Mouse (Mus musculus): ENCODE measurements around the gene Mdh1. TPM values are rescaled to one million over a fixed set of nuclear protein-coding genes. Genes with fewer than 3 reads are reported as not detected.
"Not testable (repeated sequence)": the region's sequence is repeated elsewhere in the genome, so short reads cannot be mapped to it uniquely, and the experiment has no call there.

Mdh1 gene
- polyA plus RNA-seq, 1 experiment from 2014 or later: 427 TPM

- WGBS: 54% methylated on average over 2 of the region's 2 CpGs
- H3K27ac ChIP-seq (replicated peaks; ENCODE audit: low read depth, low read length): no peak overlapping the region
- ATAC-seq (ENCODE audit: insufficient number of reproducible peaks, low FRiP score, low TSS enrichment, low read depth) (no peak), DNase-seq (ENCODE audit: low spot score) (no peak)
- no peaks in the 10 kb centered on the region for H3K27me3 ChIP-seq (ENCODE audit: control insufficient read depth, insufficient read depth, low read length)
- no peak overlapping the region for H3K4me3 ChIP-seq (ENCODE audit: low read depth, low read length)
- H3K4me1 ChIP-seq (ENCODE audit: control insufficient read depth, insufficient read depth, low read length): no peaks in the 10 kb centered on the region
- no peak overlapping the region for H3K9ac ChIP-seq (ENCODE audit: low read length)
- H3K4me2 ChIP-seq (ENCODE audit: low read depth, severe bottlenecking): no peak overlapping the region
- H3K36me3 ChIP-seq (ENCODE audit: control insufficient read depth, insufficient read depth, low read length): no peaks in the 10 kb centered on the region
- no peaks in the 10 kb centered on the region for H3K9me3 ChIP-seq (ENCODE audit: control insufficient read depth, low read length)
Observed at GRCm38 (mm10) chr11:21540072-21540471, 32.1 kb downstream of the Mdh1 start.

GRCm38 (mm10) chr11:21530856-21531255 lies 41.3 kb downstream of the Mdh1 start:
- 81% methylated on average over 2 of the region's 2 CpGs for WGBS
- not testable (repeated sequence) for H3K27me3 ChIP-seq (ENCODE audit: control insufficient read depth, insufficient read depth, low read length); DNase-seq (ENCODE audit: low spot score)

GRCm38 (mm10) chr11:21528676-21529394 lies 43.3 kb downstream of the Mdh1 start:
- H3K27ac ChIP-seq (replicated peaks; ENCODE audit: low read depth, low read length): no peak overlapping the region
- WGBS: 60% methylated on average over 2 of the region's 2 CpGs
- ATAC-seq (ENCODE audit: insufficient number of reproducible peaks, low FRiP score, low TSS enrichment, low read depth) (no peak), DNase-seq (ENCODE audit: low spot score) (no peak)
- no peak overlapping the region for H3K4me3 ChIP-seq (ENCODE audit: low read depth, low read length)
- H3K9me3 ChIP-seq (ENCODE audit: control insufficient read depth, low read length): no peaks in the 10 kb centered on the region
- H3K27me3 ChIP-seq (ENCODE audit: control insufficient read depth, insufficient read depth, low read length): no peaks in the 10 kb centered on the region
- H3K4me1 ChIP-seq (ENCODE audit: control insufficient read depth, insufficient read depth, low read length): no peaks in the 10 kb centered on the region
- no peak overlapping the region for H3K9ac ChIP-seq (ENCODE audit: low read length)
- no peak overlapping the region for H3K4me2 ChIP-seq (ENCODE audit: low read depth, severe bottlenecking)
- H3K36me3 ChIP-seq (ENCODE audit: control insufficient read depth, insufficient read depth, low read length): no peaks in the 10 kb centered on the region

More at GRCm38 (mm10) chr11:21530856-21531255, 41.3 kb downstream of the Mdh1 start:
- not testable (repeated sequence) for H3K9me3 ChIP-seq (ENCODE audit: control insufficient read depth, low read length); H3K36me3 ChIP-seq (ENCODE audit: control insufficient read depth, insufficient read depth, low read length); H3K9ac ChIP-seq (ENCODE audit: low read length); H3K4me3 ChIP-seq (ENCODE audit: low read depth, low read length); H3K4me2 ChIP-seq (ENCODE audit: low read depth, severe bottlenecking); H3K27ac ChIP-seq (replicated peaks; ENCODE audit: low read depth, low read length); ATAC-seq (ENCODE audit: insufficient number of reproducible peaks, low FRiP score, low TSS enrichment, low read depth); H3K4me1 ChIP-seq (ENCODE audit: control insufficient read depth, insufficient read depth, low read length)

- Histone ChIP-seq H3K4me1 (ENCODE audit: control insufficient read depth, insufficient read depth, low read length) (no peaks in the 10 kb centered on the region), H3K36me3 (ENCODE audit: control insufficient read depth, insufficient read depth, low read length) (no peaks in the 10 kb centered on the region), H3K9ac (ENCODE audit: low read length) (no peak overlapping the region), H3K27ac (replicated peaks; ENCODE audit: low read depth, low read length) (no peak overlapping the region), H3K4me2 (ENCODE audit: low read depth, severe bottlenecking) (no peak overlapping the region), H3K27me3 (ENCODE audit: control insufficient read depth, insufficient read depth, low read length) (no peaks in the 10 kb centered on the region), H3K9me3 (ENCODE audit: control insufficient read depth, low read length) (no peaks in the 10 kb centered on the region), H3K4me3 (ENCODE audit: low read depth, low read length) (no peak overlapping the region)
- DNase-seq (ENCODE audit: low spot score) (no peak), ATAC-seq (ENCODE audit: insufficient number of reproducible peaks, low FRiP score, low TSS enrichment, low read depth) (no peak)
- WGBS: 93% methylated on average over 9 of the region's 9 CpGs
Observed at GRCm38 (mm10) chr11:21517726-21518125, 54.4 kb downstream of the Mdh1 start.

- H3K27ac ChIP-seq (replicated peaks; ENCODE audit: low read depth, low read length); H3K9me3 ChIP-seq (ENCODE audit: control insufficient read depth, low read length); ATAC-seq (ENCODE audit: insufficient number of reproducible peaks, low FRiP score, low TSS enrichment, low read depth); H3K9ac ChIP-seq (ENCODE audit: low read length); H3K4me3 ChIP-seq (ENCODE audit: low read depth, low read length); H3K4me1 ChIP-seq (ENCODE audit: control insufficient read depth, insufficient read depth, low read length); DNase-seq (ENCODE audit: low spot score); H3K4me2 ChIP-seq (ENCODE audit: low read depth, severe bottlenecking); H3K27me3 ChIP-seq (ENCODE audit: control insufficient read depth, insufficient read depth, low read length); H3K36me3 ChIP-seq (ENCODE audit: control insufficient read depth, insufficient read depth, low read length): not testable (repeated sequence)
- WGBS: 94% methylated on average over 1 of the region's 1 CpGs
Observed at GRCm38 (mm10) chr11:21516396-21516795, 55.8 kb downstream of the Mdh1 start.

- H3K9ac ChIP-seq (ENCODE audit: low read length); DNase-seq (ENCODE audit: low spot score); H3K4me3 ChIP-seq (ENCODE audit: low read depth, low read length); H3K4me2 ChIP-seq (ENCODE audit: low read depth, severe bottlenecking); ATAC-seq (ENCODE audit: insufficient number of reproducible peaks, low FRiP score, low TSS enrichment, low read depth); H3K27me3 ChIP-seq (ENCODE audit: control insufficient read depth, insufficient read depth, low read length); H3K4me1 ChIP-seq (ENCODE audit: control insufficient read depth, insufficient read depth, low read length); H3K36me3 ChIP-seq (ENCODE audit: control insufficient read depth, insufficient read depth, low read length); H3K9me3 ChIP-seq (ENCODE audit: control insufficient read depth, low read length); H3K27ac ChIP-seq (replicated peaks; ENCODE audit: low read depth, low read length): not testable (repeated sequence)
- WGBS: 95% methylated on average over 1 of the region's 1 CpGs
Observed at GRCm38 (mm10) chr11:21510577-21510976, 61.6 kb downstream of the Mdh1 start.

- 78% methylated on average over 1 of the region's 1 CpGs for WGBS
Observed at GRCm38 (mm10) chr11:21508713-21509112, 63.5 kb downstream of the Mdh1 start.

GRCm38 (mm10) chr11:21507073-21507472 lies 65.1 kb downstream of the Mdh1 start:
- DNase-seq (ENCODE audit: low spot score); H3K27ac ChIP-seq (replicated peaks; ENCODE audit: low read depth, low read length); H3K4me3 ChIP-seq (ENCODE audit: low read depth, low read length); H3K4me2 ChIP-seq (ENCODE audit: low read depth, severe bottlenecking); H3K9ac ChIP-seq (ENCODE audit: low read length); H3K9me3 ChIP-seq (ENCODE audit: control insufficient read depth, low read length); H3K27me3 ChIP-seq (ENCODE audit: control insufficient read depth, insufficient read depth, low read length); H3K4me1 ChIP-seq (ENCODE audit: control insufficient read depth, insufficient read depth, low read length); ATAC-seq (ENCODE audit: insufficient number of reproducible peaks, low FRiP score, low TSS enrichment, low read depth); H3K36me3 ChIP-seq (ENCODE audit: control insufficient read depth, insufficient read depth, low read length): not testable (repeated sequence)
- 85% methylated on average over 5 of the region's 5 CpGs for WGBS

More at GRCm38 (mm10) chr11:21508713-21509112, 63.5 kb downstream of the Mdh1 start:
- not testable (repeated sequence) for H3K9ac ChIP-seq (ENCODE audit: low read length); H3K4me1 ChIP-seq (ENCODE audit: control insufficient read depth, insufficient read depth, low read length); ATAC-seq (ENCODE audit: insufficient number of reproducible peaks, low FRiP score, low TSS enrichment, low read depth); H3K27me3 ChIP-seq (ENCODE audit: control insufficient read depth, insufficient read depth, low read length); H3K36me3 ChIP-seq (ENCODE audit: control insufficient read depth, insufficient read depth, low read length); H3K4me2 ChIP-seq (ENCODE audit: low read depth, severe bottlenecking); DNase-seq (ENCODE audit: low spot score); H3K27ac ChIP-seq (replicated peaks; ENCODE audit: low read depth, low read length); H3K4me3 ChIP-seq (ENCODE audit: low read depth, low read length); H3K9me3 ChIP-seq (ENCODE audit: control insufficient read depth, low read length)

Data from limb, embryonic 11.5 days (tissue).